Mouse (Mus musculus) liver, postnatal 0 days (tissue): ENCODE measurements at regions not wholly inside any gene's neighbourhood (a gene's known extent, or its start where the extent isn't known, plus 50 kb on each side); places are given as distances from the start of the nearest gene placed in this dataset.

Experiments
- ATAC-seq: fragments of 200-750 bp; cut with Nextera tagmentation; 2 replicates; pipeline ENCODE4 v1.8.0; 2017; ENCODE audit warnings: mild to moderate bottlenecking, moderate library complexity
- DNase-seq: peaks from one replicate; pipeline ENCODE4 v3.0.0-alpha.2; 2016
- H3K27ac ChIP-seq: fragments of 300-500 bp; sonication (generic); 2 replicates; pipeline ENCODE4 v1.5.1; 2014; ENCODE audit warnings: antibody characterized with exemption, moderate library complexity, mild to moderate bottlenecking, low read depth
- H3K27me3 ChIP-seq: fragments of 300-500 bp; sonication (generic); 2 replicates; pipeline ENCODE4 v1.6.1; 2014; ENCODE audit warnings: low read length, control low read depth, mixed read lengths; ENCODE audit not compliant: insufficient read depth
- H3K36me3 ChIP-seq: fragments of 300-500 bp; sonication (generic); replicated peaks from 2 replicates; pipeline ENCODE4 v1.6.1; 2014; ENCODE audit warnings: mild to moderate bottlenecking, control low read depth, low read length, moderate library complexity, mixed read lengths; ENCODE audit not compliant: insufficient read depth
- H3K4me1 ChIP-seq: fragments of 300-500 bp; sonication (generic); 2 replicates; pipeline ENCODE4 v1.6.1; 2014; ENCODE audit warnings: antibody characterized with exemption, mild to moderate bottlenecking, control low read depth; ENCODE audit not compliant: insufficient read depth
- H3K4me2 ChIP-seq: fragments of 300-500 bp; sonication (generic); 2 replicates; pipeline ENCODE4 v1.6.1; 2014; ENCODE audit warnings: low read depth, mild to moderate bottlenecking, low read length, moderate library complexity, mixed read lengths
- H3K4me3 ChIP-seq: fragments of 300-500 bp; sonication (generic); 2 replicates; pipeline ENCODE4 v1.5.1; 2014; ENCODE audit warnings: low read depth, low read length
- H3K9ac ChIP-seq: fragments of 300-500 bp; sonication (generic); replicated peaks from 2 replicates; pipeline ENCODE4 v1.6.1; 2014; ENCODE audit warnings: mild to moderate bottlenecking, moderate library complexity
- H3K9me3 ChIP-seq: fragments of 300-500 bp; sonication (generic); 2 replicates; pipeline ENCODE4 v1.6.1; 2016; ENCODE audit warnings: mild to moderate bottlenecking, control low read depth, low read length, mixed read lengths
- CTCF ChIP-seq: sonication (generic); IDR thresholded peaks from 2 replicates; pipeline ENCODE4 v1.5.1; 2016; ENCODE audit warnings: antibody characterized with exemption, low read depth
- EP300 ChIP-seq: IDR thresholded peaks from 2 replicates; pipeline ENCODE4 v1.6.1; 2016; ENCODE audit warnings: antibody characterized with exemption, low read depth, mild to moderate bottlenecking
- WGBS: fragments of 180-500 bp; shearing (Covaris S2); extraction: QIAGEN DNeasy Blood & Tissue Kit; methylation state at CpG from one replicate; pipeline ENCODE4 v1.1.7; 2014; ENCODE audit not compliant: insufficient replicate concordance; 5-methylcytosine and 5-hydroxymethylcytosine counted together

DNA sequence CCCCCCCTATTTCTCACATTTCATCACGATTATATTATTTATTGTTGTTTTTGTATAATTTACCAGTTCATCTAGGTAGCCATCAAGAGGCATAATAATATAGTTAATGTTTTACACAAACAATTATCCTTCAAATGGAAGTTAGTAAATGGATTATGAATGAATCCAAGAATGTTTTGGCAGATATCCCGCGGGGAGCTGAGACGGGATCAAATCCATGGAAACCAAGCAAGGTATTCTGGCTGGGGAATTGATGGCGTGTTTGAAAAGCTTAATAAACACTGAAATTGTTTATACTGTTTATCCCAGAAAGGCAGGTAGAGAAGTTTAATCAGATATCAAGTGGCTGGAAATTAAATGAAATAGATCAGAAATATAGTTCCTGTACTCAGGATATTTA, 98.0 kb downstream of the Tex36 start:
- no peak for DNase-seq
- no peak overlapping the region for H3K27ac ChIP-seq
- no peaks in the 10 kb centered on the region for H3K36me3 ChIP-seq
- no peaks in the 10 kb centered on the region for H3K4me1 ChIP-seq
- TF ChIP-seq CTCF (no peak), EP300 (no peak)
- no peak overlapping the region for H3K4me3 ChIP-seq
- no peak for ATAC-seq
- H3K4me2 ChIP-seq, result no peak overlapping the region
- no peaks in the 10 kb centered on the region for H3K27me3 ChIP-seq
- 80% methylated on average over 5 of the region's 5 CpGs for WGBS
- no peak overlapping the region for H3K9ac ChIP-seq
- H3K9me3 ChIP-seq, result no peaks in the 10 kb centered on the region

DNA sequence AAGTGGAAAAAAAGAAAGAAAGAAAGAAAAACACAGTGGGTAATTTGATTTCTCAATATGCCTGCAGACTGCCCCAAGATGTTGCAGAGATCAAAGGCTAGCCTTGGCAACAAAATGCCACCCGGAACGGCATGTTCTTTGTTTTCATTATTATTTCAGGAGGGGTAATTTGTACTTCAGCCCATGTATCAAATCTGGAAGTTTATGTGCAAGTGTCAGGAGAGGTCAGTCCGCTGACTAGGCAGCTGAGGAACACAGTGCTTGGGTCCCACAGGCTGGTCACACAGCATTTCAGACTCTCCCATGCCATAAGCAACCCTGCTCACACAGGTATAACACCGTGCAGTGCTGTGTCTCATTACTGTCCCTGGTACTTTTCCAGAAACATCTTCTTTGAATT, 99.2 kb downstream of the Tex36 start:
- 77% methylated on average over 4 of the region's 4 CpGs for WGBS
- no peak for ATAC-seq

DNA sequence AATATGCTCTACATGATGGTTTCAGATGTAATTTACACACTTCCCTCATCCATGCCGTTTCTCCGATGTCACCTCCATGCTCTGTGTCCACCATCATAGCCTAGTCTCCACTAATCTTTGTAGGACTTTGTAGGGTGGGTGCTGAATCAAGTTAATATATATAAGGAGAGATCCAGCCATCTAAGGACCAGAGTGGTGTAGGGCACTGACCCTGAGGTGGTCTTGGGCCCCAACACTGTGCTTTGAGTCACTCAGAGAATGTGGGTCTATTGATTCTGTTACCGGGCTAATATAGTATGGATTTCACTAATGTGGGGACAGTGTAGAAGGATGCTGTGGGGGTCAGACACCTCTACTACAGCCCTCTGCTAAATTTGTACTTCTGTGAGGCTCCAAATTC, 104.4 kb downstream of the Tex36 start:
- Histone ChIP-seq H3K9ac (no peak overlapping the region), H3K27ac (no peak overlapping the region), H3K27me3 (no peaks in the 10 kb centered on the region), H3K36me3 (no peaks in the 10 kb centered on the region), H3K4me3 (no peak overlapping the region), H3K4me2 (no peak overlapping the region), H3K9me3 (no peaks in the 10 kb centered on the region), H3K4me1 (no peaks in the 10 kb centered on the region)
- TF ChIP-seq CTCF (no peak), EP300 (no peak)
- no peak for DNase-seq
- WGBS, result 96% methylated on average over 3 of the region's 3 CpGs
- ATAC-seq, result no peak

More for the DNA sequence above, 99.2 kb downstream of the Tex36 start:
- Histone ChIP-seq H3K4me2 (no peak overlapping the region), H3K4me3 (no peak overlapping the region), H3K9me3 (no peaks in the 10 kb centered on the region), H3K9ac (no peak overlapping the region), H3K36me3 (no peaks in the 10 kb centered on the region), H3K27me3 (no peaks in the 10 kb centered on the region), H3K4me1 (no peaks in the 10 kb centered on the region), H3K27ac (no peak overlapping the region)
- no peak for TF ChIP-seq EP300
- no peak for TF ChIP-seq CTCF
- DNase-seq, result no peak

DNA sequence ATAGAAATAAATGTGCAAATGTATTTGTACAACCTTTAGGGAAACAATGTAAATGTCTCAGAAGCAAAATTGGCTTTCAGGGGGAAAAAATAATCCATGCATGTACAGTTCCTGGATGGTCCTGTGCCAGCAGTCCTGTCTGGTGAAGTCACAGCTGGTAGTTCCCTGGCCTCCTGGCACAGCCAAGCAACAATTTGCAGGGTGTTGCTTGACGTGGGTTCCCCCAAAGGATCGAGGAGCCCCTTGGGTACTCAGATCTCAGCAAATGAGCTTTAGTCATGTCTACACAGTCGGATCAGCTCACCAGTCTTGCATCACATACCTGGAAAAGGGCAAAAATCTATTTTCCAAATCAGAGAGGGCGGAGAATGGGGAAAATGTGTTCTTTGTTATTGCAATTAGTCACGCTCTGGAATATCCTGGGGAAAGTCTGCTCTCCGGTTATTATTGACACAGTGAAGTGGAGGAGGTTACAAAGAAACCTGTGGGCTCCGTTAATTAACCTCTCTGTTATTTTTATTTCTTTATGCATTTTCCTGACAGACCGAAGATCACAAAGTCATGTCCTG, 106.9 kb downstream of the Tex36 start:
- Histone ChIP-seq H3K27ac (no peak overlapping the region), H3K4me3 (no peak overlapping the region), H3K27me3 (no peaks in the 10 kb centered on the region), H3K9ac (no peak overlapping the region), H3K36me3 (no peaks in the 10 kb centered on the region), H3K4me1 (no peaks in the 10 kb centered on the region), H3K9me3 (no peaks in the 10 kb centered on the region), H3K4me2 (no peak overlapping the region)
- WGBS, result 72% methylated on average over 8 of the region's 8 CpGs
- DNase-seq (no peak), ATAC-seq (no peak)
- TF ChIP-seq EP300 (no peak), CTCF (no peak)

DNA sequence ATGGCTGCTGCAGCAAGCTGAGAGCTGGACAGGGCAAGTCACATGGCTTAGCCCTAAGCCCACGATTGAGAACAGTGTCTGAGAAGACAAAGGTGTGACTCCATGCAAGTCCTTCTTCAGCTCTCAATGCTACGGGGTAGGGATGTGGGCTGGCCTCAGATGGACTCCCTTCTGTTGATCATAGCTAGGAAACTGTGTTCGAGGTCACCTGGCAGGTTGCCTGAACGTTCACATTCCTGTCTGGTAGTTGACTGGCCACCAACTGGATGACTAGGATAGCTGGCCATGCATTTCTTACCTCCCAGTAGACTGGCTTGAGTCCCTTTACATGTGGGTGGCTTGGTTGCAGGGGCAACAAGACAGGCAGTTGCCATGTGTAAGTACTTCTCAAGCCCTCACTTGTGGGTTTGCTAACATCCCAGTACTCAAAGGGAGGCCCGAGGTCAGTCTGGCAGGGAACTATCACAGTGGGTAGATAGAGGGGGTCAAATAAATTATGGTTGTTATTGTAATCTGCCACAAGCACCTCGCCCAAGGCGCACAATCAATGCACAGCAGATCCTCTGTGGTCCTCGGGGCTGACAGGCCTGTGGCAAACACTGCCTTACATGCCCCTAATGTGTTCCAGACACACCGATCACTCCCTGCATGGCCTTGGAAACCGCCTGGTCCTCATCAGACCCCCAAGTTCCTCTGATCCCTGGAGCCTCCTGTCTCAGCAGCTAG, 107.5 kb downstream of the Tex36 start:
- DNase-seq (no peak), ATAC-seq (no peak)
- no peak overlapping the region for H3K27ac ChIP-seq

DNA sequence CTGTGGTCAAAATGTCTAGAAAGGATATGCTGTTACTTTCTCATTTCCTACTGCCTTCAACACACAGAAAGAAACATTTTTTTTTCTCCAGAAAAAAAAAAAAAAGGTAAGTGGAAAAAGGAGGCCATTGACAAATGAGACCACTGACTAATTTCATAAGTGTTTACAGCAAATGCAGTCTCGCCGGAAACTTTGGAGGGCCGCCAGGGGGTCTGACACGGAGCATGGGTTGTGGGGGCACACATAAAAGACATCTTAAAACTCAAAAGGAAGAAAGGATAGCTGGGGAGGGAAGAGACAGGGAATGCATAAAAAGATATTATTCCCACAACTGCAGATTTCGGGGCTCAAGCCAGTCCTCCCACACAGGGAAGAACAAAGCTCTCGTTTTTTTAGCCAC, 109.3 kb downstream of the Tex36 start:
- WGBS, result 63% methylated on average over 6 of the region's 6 CpGs
- Histone ChIP-seq H3K36me3 (no peaks in the 10 kb centered on the region), H3K27ac (no peak overlapping the region), H3K9me3 (no peaks in the 10 kb centered on the region), H3K4me3 (no peak overlapping the region), H3K9ac (no peak overlapping the region), H3K27me3 (no peaks in the 10 kb centered on the region), H3K4me1 (no peaks in the 10 kb centered on the region), H3K4me2 (no peak overlapping the region)
- TF ChIP-seq CTCF (no peak), EP300 (no peak)
- no peak for DNase-seq
- ATAC-seq, result no peak

More for the DNA sequence above, 107.5 kb downstream of the Tex36 start:
- 60% methylated on average over 10 of the region's 10 CpGs for WGBS
- H3K27me3 ChIP-seq, result no peaks in the 10 kb centered on the region
- no peak overlapping the region for H3K9ac ChIP-seq
- TF ChIP-seq EP300, result no peak
- no peak for TF ChIP-seq CTCF
- H3K4me3 ChIP-seq, result no peak overlapping the region
- H3K4me2 ChIP-seq, result no peak overlapping the region
- H3K9me3 ChIP-seq, result no peaks in the 10 kb centered on the region
- no peaks in the 10 kb centered on the region for H3K36me3 ChIP-seq
- H3K4me1 ChIP-seq, result no peaks in the 10 kb centered on the region
